Mouse (Mus musculus) skeletal muscle tissue, adult 2 months (tissue): ENCODE results near the gene Tbck.

Experiments used
- DNase-seq: peaks from one replicate; pipeline ENCODE4 v3.0.0-alpha.2; 2012; ENCODE audit warnings: low read depth, low spot score

The Tbck gene

GRCm38 (mm10) chr3:132756274-132756673 is 72.3 kb downstream of the Tbck start:
- no peak for DNase-seq

- no peak for DNase-seq
Observed at GRCm38 (mm10) chr3:132766033-132766726, 82.2 kb downstream of the Tbck start.

GRCm38 (mm10) chr3:132772054-132772453 is 88.1 kb downstream of the Tbck start:
- DNase-seq = no peak

- no peak for DNase-seq
Observed at GRCm38 (mm10) chr3:132776686-132777085, 92.7 kb downstream of the Tbck start.

GRCm38 (mm10) chr3:132781103-132781502 is 97.2 kb downstream of the Tbck start:
- DNase-seq = no peak

- no peak for DNase-seq
Observed at GRCm38 (mm10) chr3:132783087-132783486, 99.1 kb downstream of the Tbck start.

- no peak for DNase-seq
Observed at GRCm38 (mm10) chr3:132784732-132785131, 100.8 kb downstream of the Tbck start.

GRCm38 (mm10) chr3:132786690-132787089 is 102.7 kb downstream of the Tbck start:
- no peak for DNase-seq

- DNase-seq = no peak
Observed at GRCm38 (mm10) chr3:132787775-132788174, 103.8 kb downstream of the Tbck start.

- no peak for DNase-seq
Observed at GRCm38 (mm10) chr3:132791140-132791539, 107.2 kb downstream of the Tbck start.

GRCm38 (mm10) chr3:132800196-132800595 is 116.3 kb downstream of the Tbck start:
- no peak for DNase-seq

GRCm38 (mm10) chr3:132801910-132802309 is 118.0 kb downstream of the Tbck start:
- DNase-seq = no peak

GRCm38 (mm10) chr3:132807888-132808579 is 124.1 kb downstream of the Tbck start:
- DNase-seq = no peak

GRCm38 (mm10) chr3:132808951-132809350 is 125.0 kb downstream of the Tbck start:
- DNase-seq = no peak

GRCm38 (mm10) chr3:132811791-132812190 is 127.8 kb downstream of the Tbck start:
- DNase-seq = no peak

- peak; percentile 6 for DNase-seq
Observed at GRCm38 (mm10) chr3:132812356-132812755, 128.4 kb downstream of the Tbck start.

- DNase-seq = no peak
Observed at GRCm38 (mm10) chr3:132813147-132813546, 129.2 kb downstream of the Tbck start.

- DNase-seq = no peak
Observed at GRCm38 (mm10) chr3:132813706-132814497, 130.0 kb downstream of the Tbck start.

GRCm38 (mm10) chr3:132814791-132815496 is 131.0 kb downstream of the Tbck start:
- no peak for DNase-seq

GRCm38 (mm10) chr3:132815497-132816326 is 131.8 kb downstream of the Tbck start:
- DNase-seq = no peak

GRCm38 (mm10) chr3:132819408-132819807 is 135.5 kb downstream of the Tbck start:
- DNase-seq = no peak
